8 mouse cellular contexts compared by ENCODE assay signal in the genomic region with DNA sequence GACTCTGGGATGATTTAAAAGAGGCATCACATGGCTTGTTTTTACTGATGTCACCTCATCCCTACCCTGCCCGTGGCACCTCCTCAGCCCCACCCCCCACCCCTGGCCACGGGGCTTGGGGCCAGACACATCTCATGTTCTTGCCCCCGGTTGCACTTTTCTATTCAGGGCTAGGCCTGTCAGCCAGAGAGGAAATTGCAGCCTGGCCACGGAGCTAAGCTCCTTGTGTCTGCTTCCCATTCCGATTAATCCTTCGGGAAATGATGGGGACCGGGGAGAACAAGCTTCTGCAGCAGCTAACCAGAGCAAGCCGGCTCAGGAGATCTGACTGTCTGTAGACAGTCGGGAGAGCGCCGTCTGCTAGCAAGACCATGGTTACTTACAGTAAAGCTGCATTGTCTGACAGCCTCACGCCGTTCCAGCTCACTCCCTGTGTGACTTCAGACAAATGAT. TPM values are rescaled to one million over a fixed set of nuclear protein-coding genes. Genes with fewer than 3 reads are reported as not detected.
DNase-seq lines count a peak whose midpoint lies in the region; ATAC-seq and TF ChIP-seq lines count a peak whose summit lies in the region.

No protein-coding gene starts in this region.

- H3K27ac ChIP-seq in heart, adult 2 months, result peak overlapping the region; percentile 58
- H3K27ac ChIP-seq in kidney, embryonic 14.5 days (ENCODE audit: low read depth, low read length), result peak overlapping the region; percentile 78; the same call in 1 of the 2 replicates
- H3K27ac ChIP-seq in neural tube, embryonic 13.5 days (replicated peaks), result peak overlapping the region; percentile 80

- intact Hi-C loops in heart, adult 2 months (cut with DNase I), result loop anchor here (5.0 kb wide), 1 partner anchor 64 kb away; no protein-coding TSS in a partner anchor

- H3K79me2 ChIP-seq in heart, adult 2 months (replicated peaks; ENCODE audit: control insufficient read depth, insufficient read depth, low read length), result no peaks in the 10 kb centered on the region

- 26% methylated on average over 13 of the region's 13 CpGs for WGBS in heart, adult 2 months
- 26% methylated on average over 13 of the region's 13 CpGs for WGBS in kidney, embryonic 14.5 days
- whole genome bisulfite sequencing in neural tube, embryonic 13.5 days, result 51% methylated on average over 13 of the region's 13 CpGs

- H3K9me3 ChIP-seq in kidney, embryonic 14.5 days (ENCODE audit: control insufficient read depth, low read length), result no peaks in the 10 kb centered on the region
- no peaks in the 10 kb centered on the region for H3K9me3 ChIP-seq in neural tube, embryonic 13.5 days

- peak; percentile 40 for DNase-seq in urinary bladder, postnatal 14 days (ENCODE audit: low spot score)
- DNase-seq in urinary bladder, postnatal 10 days (ENCODE audit: low spot score), result no peak
- peak; percentile 40 to 44 for DNase-seq in heart, adult 2 months
- DNase-seq in frontal cortex, postnatal 25 days (ENCODE audit: low spot score in 2 of 2), result no peak
- no peak for DNase-seq in testis, postnatal 10 days (ENCODE audit: low spot score)

- TF ChIP-seq EP300 in heart, adult 2 months (IDR thresholded peaks at IDR 0.05; ENCODE audit: insufficient read depth, low read depth, low read length), result no peak

- H3K4me2 ChIP-seq in kidney, embryonic 14.5 days (replicated peaks; ENCODE audit: low read depth, low read length), result no peak overlapping the region
- H3K4me2 ChIP-seq in neural tube, embryonic 13.5 days, result no peak overlapping the region

- H3K9ac ChIP-seq in heart, adult 2 months (ENCODE audit: low read depth, low read length), result no peak overlapping the region
- no peak overlapping the region for H3K9ac ChIP-seq in kidney, embryonic 14.5 days (ENCODE audit: low read depth, low read length)
- H3K9ac ChIP-seq in neural tube, embryonic 13.5 days, result peak overlapping the region; percentile 45; the same call in 1 of the 2 replicates

- no peak for TF ChIP-seq CTCF in heart, adult 2 months (IDR thresholded peaks at IDR 0.05)

- H3K36me3 ChIP-seq in heart, adult 2 months (ENCODE audit: control insufficient read depth, insufficient read depth, low read length), result no peaks in the 10 kb centered on the region
- H3K36me3 ChIP-seq in kidney, embryonic 14.5 days (ENCODE audit: control insufficient read depth, insufficient read depth, low read length), result peaks cover 48% of the 10 kb centered on the region
- H3K36me3 ChIP-seq in neural tube, embryonic 13.5 days, result peaks cover 74% of the 10 kb centered on the region

- no peaks in the 10 kb centered on the region for H3K27me3 ChIP-seq in heart, adult 2 months (ENCODE audit: control insufficient read depth, insufficient read depth, low read length)
- no peaks in the 10 kb centered on the region for H3K27me3 ChIP-seq in kidney, embryonic 14.5 days (ENCODE audit: control insufficient read depth, insufficient read depth, low read length)
- no peaks in the 10 kb centered on the region for H3K27me3 ChIP-seq in neural tube, embryonic 13.5 days

- H3K4me3 ChIP-seq in heart, adult 2 months, result no peak overlapping the region
- no peak overlapping the region for H3K4me3 ChIP-seq in kidney, embryonic 14.5 days (ENCODE audit: low read length)
- H3K4me3 ChIP-seq in neural tube, embryonic 13.5 days, result no peak overlapping the region

- H3K4me1 ChIP-seq in heart, adult 2 months (ENCODE audit: control insufficient read depth, insufficient read depth, low read length), result peaks cover 11% of the 10 kb centered on the region
- H3K4me1 ChIP-seq in kidney, embryonic 14.5 days (ENCODE audit: control insufficient read depth, insufficient read depth, low read length), result peaks cover 9% of the 10 kb centered on the region
- H3K4me1 ChIP-seq in neural tube, embryonic 13.5 days (replicated peaks), result peaks cover 16% of the 10 kb centered on the region

- peak; percentile 86 for ATAC-seq in kidney, embryonic 14.5 days (ENCODE audit: low FRiP score, low TSS enrichment)
- no peak for ATAC-seq in neural tube, embryonic 13.5 days (ENCODE audit: low read depth)
- ATAC-seq in monocyte, adult 5-6 weeks (replicated peaks; ENCODE audit: insufficient number of reproducible peaks, low FRiP score, low TSS enrichment, poor library complexity, severe bottlenecking), result no peak

- TF ChIP-seq POLR2A in heart, adult 2 months (IDR thresholded peaks at IDR 0.05; ENCODE audit: insufficient read depth, low read depth, low read length), result no peak

RNA-seq across cellular contexts. Expression of a gene that starts 40.7 kb away (rescaled TPM):
- not detected for total RNA-seq in heart, adult 2 months (2021)
- 0.12 TPM in 1 of 2 replicates, not detected in the other for polyA plus RNA-seq in heart, adult 2 months (2012; rRNA removed)
- polyA plus RNA-seq in kidney, embryonic 14.5 days (2014; fragmentation: Nextera tagmentation; extraction: Ambion mirVana), result not detected in 2 replicates
- not detected in 2 replicates for polyA plus RNA-seq in neural tube, embryonic 13.5 days (2015; fragmentation: Nextera tagmentation; extraction: Ambion mirVana)
- 0.87 TPM in 1 of 3 replicates, not detected in the others for total RNA-seq in monocyte, adult 5-6 weeks (2017)

RNA-seq across cellular contexts. Expression of a gene that starts 50.3 kb away (rescaled TPM):
- total RNA-seq in heart, adult 2 months (2021), result under 1 TPM in 1 of 2 experiments, not detected in 1; 0.16 TPM
- polyA plus RNA-seq in heart, adult 2 months (2012; rRNA removed), result 0.29 and 0.61 TPM in 2 replicates
- 1.0 and 1.2 TPM in 2 replicates for polyA plus RNA-seq in kidney, embryonic 14.5 days (2014; fragmentation: Nextera tagmentation; extraction: Ambion mirVana)
- 0.17 and 0.21 TPM in 2 replicates for polyA plus RNA-seq in neural tube, embryonic 13.5 days (2015; fragmentation: Nextera tagmentation; extraction: Ambion mirVana)
- 3.0 to 6.0 TPM (median 4.6 TPM) in 3 replicates for total RNA-seq in monocyte, adult 5-6 weeks (2017)

Comparison
In these comparisons a context has a peak if more than half of its experiments do, and no peak if none do; other contexts are left out.
1. DNase-seq: peak in urinary bladder, postnatal 14 days (single experiment) and heart, adult 2 months (2 of 2); none in urinary bladder, postnatal 10 days (single experiment), frontal cortex, postnatal 25 days (0 of 2) and testis, postnatal 10 days (single experiment).
2. Peak in every context shown above with its lines, with median percentiles within 50 percentile points of each other: H3K27ac ChIP-seq.